Mouse (Mus musculus) cerebellum, adult 11 months (tissue): ENCODE measurements around the gene Amd1.
A peak's percentile ranks its signal among the peaks of the same experiment; 100 is the strongest.

Experiments
- DNase-seq: peaks from one replicate; pipeline ENCODE4 v3.0.0; 2022

Gene Amd1

DNA sequence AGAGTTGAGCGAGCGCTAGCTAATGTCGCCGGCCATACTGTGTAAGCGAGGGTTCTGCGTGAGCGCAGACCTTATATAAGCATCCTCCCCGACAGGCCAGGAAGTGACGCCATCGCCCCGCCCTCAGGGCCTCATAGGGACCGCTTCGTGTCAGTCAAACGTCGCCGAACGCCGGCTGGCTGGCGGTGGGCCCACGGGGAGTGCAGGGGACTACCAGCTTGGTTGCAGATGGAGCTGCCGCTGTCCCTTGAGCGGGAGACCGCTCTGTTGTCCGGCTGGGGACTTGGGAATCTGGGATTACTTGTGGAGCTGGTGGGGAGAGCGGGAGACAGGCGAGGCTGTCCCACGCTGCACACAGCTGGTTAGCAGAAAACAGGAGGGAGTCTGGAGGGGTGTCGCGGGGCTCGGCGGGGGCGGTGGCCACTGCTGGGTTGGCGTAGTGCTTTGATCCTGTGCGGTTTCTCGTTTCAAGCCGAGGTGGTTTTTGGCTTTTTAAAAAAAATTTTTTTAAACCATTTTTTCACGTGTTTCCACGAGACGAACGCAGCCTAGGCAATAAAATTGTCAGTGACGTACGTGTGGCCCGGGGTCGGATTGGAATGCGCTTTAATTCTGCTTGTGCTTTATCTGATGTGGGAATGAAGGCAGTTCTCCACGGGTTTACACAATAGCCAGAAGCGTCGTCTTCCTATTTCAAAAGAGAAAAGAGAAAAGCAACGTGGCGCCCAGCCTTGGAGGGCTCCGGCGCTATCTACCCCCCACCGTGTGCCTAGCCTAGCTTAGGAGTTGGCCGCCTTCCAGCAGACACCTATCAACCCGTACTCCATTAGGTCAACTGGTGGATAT is at the start of gene Amd1:
Gene Amd1 (minus strand): TSS at position 47 of the 846 bp plus-strand sequence.
- DNase-seq, result peak; percentile 100

DNA sequence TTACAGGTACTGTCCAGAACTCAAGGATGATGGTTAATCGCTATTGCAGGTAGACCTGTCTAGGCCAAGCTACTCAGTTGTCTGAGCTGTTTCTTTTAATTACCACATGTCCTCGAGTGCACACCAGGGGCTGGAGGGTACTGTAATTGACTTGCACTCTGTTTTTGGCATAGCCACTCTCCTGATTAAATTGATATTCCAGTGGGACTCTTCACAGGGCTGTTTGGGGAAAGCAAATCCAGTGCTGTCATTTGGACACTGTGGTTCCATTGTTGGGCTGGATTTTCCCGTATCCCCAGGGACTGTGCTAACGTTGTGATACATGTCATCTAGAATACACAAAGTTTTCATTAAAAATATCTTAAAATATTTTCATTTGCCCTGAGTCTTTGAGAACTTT is 49.2 kb upstream of the Amd1 start:
- DNase-seq, result no peak

DNA sequence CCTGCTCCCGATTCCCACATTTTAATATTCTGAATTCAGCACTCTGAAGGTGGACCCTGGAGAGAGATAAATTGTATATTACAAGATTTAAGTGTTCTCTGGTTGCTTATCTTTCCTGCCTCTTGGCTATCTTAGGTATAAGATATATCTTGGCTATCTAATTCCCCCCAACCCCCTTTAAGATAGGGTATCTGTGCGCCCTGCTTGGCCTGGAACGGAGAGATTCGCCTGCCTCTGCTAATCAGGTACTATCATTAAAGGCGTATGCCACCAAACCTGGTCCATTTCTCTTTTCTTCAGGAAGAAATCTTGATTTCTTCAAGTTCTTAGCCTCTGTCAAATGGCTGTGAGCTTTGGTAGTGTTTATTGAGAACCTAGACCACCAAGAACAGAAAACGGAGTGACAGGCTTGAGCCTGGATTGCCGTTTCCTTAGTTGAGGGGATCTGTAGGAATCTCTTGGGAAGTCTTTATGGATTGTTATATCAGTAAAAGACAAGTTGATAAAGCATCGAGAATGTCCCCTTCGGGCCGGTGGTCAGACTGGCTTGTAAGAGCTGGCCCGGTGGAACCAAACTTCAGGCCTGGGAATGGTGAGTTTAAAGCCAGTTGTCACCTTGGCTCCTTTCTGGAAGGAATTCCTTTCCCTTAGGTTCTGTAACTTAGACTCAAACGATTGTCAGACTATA is 48.4 kb upstream of the Amd1 start:
- DNase-seq, result no peak

DNA sequence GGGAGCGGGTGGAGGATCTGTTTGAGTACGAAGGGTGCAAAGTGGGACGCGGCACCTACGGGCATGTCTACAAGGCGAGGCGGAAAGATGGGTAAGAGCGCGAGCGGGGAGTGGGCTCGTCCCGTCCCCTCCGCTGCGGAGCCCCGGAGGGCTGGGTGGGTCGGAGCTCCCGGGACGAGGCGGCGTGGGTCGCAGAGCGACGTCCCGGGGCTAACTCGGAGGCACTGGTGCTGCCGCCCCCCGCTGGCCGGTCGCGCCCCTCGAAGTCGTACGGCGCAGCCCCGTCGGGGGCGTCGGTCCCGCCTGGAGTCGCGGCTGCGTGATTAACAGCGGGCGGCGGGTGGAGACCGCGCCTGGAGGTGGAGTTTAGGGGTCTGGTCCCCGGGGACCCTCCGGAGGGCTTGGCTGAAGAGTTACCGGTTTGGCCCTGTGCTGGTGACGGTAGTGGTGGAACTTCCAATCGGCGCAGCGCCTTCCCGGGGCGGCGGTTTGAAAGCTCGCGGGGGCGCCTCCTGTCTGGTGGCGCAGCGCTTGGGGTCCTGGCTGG is 47.7 kb upstream of the Amd1 start:
- DNase-seq, result no peak

DNA sequence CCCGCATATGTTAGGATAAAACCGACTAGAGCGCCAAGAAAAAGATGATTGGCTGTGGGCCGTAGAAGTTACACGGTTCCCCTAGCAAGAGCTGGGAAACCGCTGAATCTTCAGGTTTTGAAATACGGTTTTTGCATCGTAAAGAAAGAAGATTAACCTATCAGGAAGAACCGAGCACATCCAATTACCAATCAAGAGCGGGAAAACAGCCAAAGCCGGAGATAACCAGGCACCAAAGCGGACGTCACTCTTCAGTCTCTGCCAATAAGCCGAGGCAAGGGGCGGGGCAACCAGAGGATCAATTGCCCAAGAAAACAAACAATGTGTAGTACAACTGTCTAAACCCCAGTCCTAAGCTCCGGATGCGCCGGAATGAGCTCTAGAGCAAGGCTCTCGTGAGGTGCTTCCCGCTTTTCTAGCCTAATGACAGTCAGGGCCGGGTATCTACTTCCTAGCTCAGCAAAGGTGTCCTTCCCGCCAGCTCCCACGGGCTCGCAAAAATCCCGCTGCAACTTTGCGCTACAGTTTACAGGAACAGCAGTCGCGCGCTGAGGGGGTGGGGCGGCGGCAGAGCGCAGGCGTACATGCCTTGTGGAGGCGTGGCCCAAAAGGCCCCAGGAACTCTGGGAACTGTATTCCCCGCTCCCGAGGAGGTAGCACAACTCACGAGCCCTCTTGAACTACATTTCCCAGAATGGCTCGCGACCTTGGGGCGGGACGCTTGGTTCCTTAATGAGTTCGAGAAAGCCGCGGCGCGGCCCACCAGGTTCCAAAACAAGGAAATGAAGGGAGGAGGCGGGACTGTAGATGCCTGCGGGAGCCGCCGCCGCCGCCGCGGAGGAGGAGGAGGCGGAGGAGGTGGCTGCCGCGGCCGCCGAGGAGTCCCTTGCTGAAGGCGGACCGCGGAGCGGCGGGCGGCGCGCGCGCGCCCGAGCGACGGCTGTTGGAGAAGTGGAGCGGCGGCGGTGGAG is 46.9 kb upstream of the Amd1 start:
- DNase-seq, result peak; percentile 98

- no peak for DNase-seq
Measured at GRCm38 (mm10) chr10:40347461-40347954, 45.5 kb upstream of the Amd1 start.

GRCm38 (mm10) chr10:40346776-40347403 is 44.9 kb upstream of the Amd1 start:
- DNase-seq, result no peak

- no peak for DNase-seq
Measured at GRCm38 (mm10) chr10:40342036-40342435, 40.0 kb upstream of the Amd1 start.

- DNase-seq, result no peak
Measured at GRCm38 (mm10) chr10:40339351-40339964, 37.5 kb upstream of the Amd1 start, which contains the start of gene Cdk19. TSS of gene Cdk19 (plus strand) at chr10:40339564.

DNA sequence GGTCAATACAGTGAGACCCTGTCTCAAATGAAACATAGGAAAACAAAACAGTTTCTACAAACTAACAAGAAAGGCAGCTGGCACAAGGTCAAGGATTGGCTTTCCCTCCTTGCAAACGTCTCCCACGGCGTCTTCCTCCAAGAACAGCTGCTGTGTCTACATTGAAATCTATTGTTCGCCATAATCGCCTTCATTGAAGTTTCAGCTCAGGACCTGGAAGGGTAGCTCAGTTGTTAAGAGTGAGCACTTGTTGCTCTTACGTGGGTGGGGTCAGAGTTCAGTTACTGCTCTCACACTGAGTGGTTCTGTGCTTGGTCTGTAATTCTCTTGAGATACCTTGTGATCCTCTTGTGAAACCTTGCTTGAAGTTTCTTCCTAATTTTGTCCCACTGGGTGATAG is 30.9 kb upstream of the Amd1 start:
- no peak for DNase-seq

DNA sequence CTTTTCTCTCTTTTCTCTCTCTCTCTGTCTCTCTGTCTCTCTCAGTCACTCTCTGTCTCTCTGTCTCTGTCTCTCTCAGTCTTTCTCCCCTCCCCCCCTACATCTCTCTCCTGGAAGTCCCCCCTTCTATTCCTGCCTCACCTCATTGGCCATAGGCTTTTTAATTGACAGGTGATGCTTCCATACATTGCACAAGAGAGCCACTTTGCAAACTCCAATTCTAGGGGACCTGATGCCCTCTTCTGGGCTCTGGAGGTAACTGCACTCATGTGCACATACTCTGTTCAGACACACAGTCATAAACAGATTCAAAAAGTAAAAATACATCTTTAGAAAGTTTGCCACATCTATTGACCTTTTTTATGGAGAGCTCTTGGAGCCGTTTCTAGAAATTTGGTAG is 28.3 kb upstream of the Amd1 start:
- no peak for DNase-seq

DNA sequence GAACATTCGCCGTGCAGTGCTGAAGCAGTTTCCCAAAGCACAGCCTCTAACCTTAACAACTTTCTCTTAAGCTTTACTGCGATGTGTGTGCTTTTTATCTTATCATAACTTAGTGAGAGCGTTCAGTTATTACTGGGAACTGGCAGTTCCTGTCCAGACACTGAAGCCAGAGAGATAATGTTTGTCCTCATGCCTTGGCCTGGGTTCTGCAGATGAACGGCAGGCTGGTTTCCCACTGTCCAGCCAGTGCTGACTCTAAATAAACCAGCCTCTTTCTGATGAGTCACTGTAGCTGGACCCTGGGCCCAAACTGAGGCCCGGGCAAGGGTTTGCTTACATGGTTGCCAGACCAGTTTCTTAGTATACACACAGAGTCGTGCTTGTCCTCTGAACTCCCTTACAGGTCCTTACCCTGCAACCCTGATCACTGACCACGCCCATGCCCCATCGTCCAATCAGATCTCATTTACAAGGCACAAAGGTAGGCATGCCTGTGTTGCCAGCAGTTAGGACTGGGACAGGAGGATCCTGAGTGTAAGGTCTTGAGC is 26.1 kb upstream of the Amd1 start:
- DNase-seq, result no peak

- DNase-seq, result no peak
Measured at GRCm38 (mm10) chr10:40320306-40320705, 18.3 kb upstream of the Amd1 start.

DNA sequence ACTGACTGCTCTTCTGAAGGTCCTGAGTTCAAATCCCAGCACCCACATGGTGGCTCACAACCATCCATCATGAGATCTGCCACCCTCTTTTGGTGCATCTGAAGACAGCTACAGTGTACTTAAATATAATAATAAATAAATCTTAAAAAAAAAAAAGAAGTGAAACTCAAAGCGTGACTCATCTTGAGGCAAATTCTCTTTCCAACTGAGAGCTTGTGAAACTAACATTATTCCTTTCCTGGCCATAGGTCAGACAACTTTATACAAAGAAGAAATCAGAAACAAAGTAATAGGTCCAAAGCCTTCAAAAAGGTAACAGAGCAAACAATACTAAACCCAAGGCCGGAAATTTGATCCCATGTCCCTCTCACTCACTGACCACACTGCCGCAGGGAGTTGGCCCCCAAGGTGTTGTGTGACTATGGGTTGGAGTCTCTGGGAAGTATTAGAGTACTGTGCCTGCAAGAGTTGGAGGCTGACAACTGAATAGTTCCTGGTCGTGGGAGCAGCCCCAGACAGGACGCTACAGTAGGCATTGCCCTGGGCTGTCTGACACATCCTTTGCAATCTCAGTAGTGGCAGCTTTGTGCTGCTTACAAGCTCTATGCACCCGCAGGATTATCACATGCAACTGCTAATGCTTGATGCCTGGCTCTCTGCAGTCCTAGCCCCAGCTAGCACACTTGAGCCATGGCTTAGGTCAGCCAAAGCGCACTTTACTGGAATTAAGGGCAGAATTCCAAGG is 15.0 kb upstream of the Amd1 start:
- no peak for DNase-seq

DNA sequence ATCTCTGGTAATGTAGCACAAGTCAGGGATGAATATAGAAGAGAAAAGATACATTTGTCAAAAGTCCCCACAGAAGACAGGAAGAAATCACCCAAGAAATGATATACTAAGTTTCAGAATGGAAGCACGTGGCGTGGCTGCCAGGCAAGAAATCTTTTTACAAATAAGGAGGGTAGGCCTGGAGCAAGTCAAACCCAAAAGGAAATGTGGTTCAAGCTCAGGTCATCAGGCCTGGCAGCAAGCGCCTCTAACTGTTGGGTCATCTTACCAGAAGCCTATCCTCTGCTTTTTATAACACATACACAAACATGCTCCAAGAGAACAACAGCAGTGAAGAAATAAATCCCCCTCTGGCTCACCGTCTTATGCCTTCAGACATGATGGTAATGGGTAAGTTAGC is 10.8 kb upstream of the Amd1 start:
- no peak for DNase-seq

GRCm38 (mm10) chr10:40309884-40310635 is 8.1 kb upstream of the Amd1 start:
- no peak for DNase-seq

DNA sequence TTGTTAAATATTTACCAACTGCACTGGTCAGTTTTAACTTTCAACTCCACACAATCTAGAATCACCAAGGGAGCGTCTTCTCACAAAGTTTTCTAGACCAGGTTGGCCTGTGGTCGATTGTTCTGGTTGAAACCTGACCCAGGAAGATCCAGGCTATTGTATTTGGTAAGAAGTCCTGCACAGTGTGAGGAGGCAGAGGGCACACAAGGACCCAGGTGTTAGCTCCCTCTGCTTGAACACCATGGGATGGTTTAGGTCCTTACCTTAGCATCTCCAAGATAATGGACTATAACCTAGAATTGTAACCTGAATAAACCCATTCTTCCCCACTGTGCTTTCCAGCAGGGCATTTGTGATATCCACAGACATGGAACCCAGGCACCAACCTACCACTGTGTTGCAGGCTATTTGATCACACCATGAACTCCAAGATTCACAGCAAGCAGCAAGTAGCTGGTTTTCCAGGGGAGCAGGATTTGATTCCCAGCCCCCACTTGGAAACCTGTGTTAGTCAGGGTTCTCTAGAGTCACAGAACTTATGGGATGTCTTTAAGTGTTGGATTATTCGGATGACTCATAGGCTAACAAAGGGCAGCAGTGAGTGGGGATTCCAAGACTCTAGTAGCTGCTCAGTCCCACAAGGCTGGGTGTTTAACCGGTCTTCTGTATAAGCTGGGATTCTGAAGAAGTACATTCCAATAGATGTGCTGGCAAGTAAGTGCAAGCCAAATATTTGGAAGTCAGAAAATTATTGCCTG is 6.0 kb upstream of the Amd1 start:
- no peak for DNase-seq

DNA sequence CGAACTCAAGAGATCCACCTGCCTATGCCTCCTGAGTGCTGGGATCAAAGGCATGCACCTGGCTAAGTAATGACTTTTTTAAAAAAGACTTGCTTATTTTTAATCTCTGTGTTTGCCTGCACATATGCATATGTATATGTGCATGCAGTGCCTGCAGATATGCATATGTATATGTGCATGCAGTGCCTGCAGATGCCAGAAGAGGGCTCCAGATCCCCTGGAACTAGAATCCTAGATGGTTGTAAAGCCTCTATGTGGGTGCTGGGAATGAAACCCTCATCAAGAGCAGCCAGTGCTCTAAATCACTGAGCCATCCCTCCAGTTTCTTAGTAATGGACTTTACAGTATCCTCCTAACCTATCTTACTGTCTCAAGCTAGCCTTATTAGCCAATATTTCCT is 4.0 kb upstream of the Amd1 start:
- DNase-seq, result no peak
